Mouse (Mus musculus) retina, postnatal 7 days (tissue): ENCODE measurements around the gene Diaph2.
"Not testable (repeated sequence)": the region's sequence is repeated elsewhere in the genome, so short reads cannot be mapped to it uniquely, and the experiment has no call there.

Source experiments
- DNase-seq: peaks from one replicate; pipeline ENCODE4 v3.0.0-alpha.2; 2012; ENCODE audit warnings: low read depth, low spot score

The Diaph2 gene

GRCm38 (mm10) chrX:129749571-129750061, at the start of gene Diaph2:
TSS of gene Diaph2 (plus strand) at chrX:129749742.
- peak; percentile 46 for DNase-seq

DNA sequence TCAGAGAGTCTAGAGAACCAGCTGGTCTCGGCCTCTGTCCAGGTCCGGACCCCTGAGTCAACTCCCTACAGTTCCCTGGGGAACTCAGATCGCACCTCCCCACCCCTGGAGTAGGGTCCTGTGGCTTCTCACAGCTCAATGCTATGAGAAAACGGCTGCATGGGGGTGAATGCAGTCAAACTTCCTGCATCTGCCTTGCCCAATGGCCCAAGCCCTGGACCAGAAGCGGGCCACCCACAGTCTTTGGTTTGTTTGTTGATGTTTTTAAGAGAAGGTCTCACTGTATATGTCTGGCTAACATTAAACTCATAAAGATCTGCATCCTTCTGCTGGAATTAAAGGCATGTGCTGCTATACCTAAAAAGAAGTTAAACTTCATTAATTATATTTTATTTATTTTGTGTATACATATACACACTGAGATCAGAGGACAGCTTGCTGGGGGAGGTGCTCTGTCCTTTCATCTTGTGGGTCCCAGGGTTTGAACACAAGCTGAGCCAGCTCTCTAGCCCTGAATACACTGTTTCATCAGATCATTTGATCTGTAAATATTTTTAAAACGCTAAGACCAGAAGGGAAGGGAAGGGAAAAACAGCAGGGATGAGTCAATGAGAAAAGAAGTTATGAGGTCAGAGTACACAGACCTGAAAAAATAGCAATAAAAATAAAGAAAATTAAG, 47.8 kb upstream of the Diaph2 start:
- no peak for DNase-seq

DNA sequence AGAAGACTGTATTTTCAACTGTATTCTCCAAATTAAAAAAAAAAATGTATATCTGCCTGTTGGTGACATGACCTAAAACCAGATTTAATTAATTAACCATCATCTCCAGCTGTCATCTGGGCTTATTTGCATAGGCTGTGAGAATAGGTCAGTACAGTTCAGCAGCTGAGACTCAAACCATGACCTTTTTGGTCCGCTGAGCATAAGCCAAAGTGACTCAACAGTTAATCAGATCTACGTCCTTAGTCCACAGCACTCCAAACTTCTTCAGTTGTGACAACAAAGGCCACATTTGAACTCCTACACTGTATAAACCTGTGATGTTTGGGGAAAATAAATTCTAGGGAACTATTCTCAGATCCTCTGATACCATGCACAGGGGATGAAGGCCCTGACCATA, 39.9 kb upstream of the Diaph2 start:
- no peak for DNase-seq

DNA sequence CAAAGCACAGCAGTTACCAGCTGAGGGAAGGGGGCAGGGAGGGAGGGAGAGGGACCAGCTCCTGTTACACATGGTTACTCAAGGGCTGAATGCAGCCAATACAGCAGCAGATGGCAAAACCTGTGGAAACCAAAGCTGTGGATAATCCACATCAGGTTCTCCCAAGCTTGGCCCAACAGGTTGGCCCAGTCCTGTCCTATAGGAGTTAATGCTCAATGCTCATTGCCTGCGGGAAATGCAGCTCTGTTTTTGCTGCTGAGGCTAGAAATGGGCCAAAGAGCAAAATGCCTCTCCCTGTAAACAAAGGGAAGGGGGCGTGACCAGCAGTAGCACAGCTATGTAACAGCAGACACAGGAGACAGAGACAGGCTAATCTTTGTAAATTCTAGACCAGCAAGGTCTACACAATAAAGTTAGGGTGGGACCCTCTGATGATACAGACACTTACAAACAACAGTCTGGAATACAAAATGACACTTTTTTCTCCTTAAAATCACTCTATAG, 20.8 kb upstream of the Diaph2 start:
- DNase-seq, result no peak

GRCm38 (mm10) chrX:129736562-129736961, 13.0 kb upstream of the Diaph2 start:
- DNase-seq, result no peak

GRCm38 (mm10) chrX:129739226-129739625, 10.3 kb upstream of the Diaph2 start:
- DNase-seq, result no peak

GRCm38 (mm10) chrX:129742981-129743380, 6.6 kb upstream of the Diaph2 start:
- DNase-seq, result no peak

DNA sequence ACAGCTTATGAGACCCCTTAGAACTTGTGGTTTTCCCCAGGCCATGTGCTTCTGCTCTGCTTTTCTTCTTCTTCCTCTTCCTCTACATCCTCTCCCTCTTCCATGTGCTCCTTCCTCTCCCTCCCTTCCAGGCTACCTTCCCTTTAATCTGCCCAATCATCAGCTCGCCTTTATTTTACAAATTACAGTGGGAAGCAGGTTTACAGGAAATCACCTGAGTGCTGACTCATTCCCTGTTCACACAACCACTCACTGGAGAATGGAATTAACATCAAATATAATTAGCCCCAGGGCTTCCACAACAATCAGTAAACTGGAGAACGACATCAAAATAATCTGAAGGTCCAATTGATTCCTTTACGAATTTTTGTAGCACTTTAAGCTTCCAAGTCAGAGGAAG, 3.6 kb upstream of the Diaph2 start:
- DNase-seq, result no peak

GRCm38 (mm10) chrX:129749102-129749501, 440 bp upstream of the Diaph2 start:
- no peak for DNase-seq

GRCm38 (mm10) chrX:129750094-129750569, 590 bp downstream of the Diaph2 start:
- DNase-seq, result no peak

DNA sequence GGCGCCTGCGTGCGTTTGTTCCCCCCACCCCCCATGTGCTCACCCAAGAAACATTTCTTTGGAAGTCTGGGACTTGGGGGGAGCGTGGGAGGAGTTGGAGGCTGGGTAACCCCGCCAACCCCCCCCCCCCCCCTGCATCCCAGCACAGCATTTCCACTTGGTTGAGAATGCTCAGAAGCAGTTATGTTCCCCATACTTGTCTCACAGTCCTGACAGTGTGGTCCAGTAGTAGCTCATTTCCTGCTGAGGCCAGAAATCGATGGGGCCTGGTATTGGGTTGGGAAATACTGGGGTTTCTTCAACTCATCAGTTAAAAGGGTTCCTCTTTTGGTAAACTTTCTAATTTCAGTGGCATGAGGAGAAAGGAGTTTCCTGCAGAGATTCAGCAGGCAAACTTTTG, 1.1 kb downstream of the Diaph2 start:
- no peak for DNase-seq

DNA sequence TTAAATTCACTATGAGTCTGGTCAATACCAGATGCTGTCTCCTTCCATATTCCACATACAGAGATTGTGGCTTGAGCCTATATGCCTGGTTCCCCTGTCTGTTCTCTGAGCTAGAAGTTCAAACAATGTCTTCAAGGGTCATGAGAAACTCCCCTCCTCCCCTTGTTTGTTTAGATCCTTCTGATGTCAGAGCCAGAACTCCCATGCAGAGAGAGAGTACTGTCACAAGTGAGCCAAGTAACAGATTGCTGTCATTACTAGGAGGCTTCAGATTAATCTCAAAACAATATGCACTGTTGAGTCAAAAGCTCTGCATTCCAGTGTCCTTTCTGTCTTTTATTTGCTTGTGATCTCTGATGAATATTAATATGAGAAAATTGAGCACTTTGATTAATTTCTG, 7.1 kb downstream of the Diaph2 start:
- no peak for DNase-seq

GRCm38 (mm10) chrX:129762649-129763048, 13.1 kb downstream of the Diaph2 start:
- no peak for DNase-seq

DNA sequence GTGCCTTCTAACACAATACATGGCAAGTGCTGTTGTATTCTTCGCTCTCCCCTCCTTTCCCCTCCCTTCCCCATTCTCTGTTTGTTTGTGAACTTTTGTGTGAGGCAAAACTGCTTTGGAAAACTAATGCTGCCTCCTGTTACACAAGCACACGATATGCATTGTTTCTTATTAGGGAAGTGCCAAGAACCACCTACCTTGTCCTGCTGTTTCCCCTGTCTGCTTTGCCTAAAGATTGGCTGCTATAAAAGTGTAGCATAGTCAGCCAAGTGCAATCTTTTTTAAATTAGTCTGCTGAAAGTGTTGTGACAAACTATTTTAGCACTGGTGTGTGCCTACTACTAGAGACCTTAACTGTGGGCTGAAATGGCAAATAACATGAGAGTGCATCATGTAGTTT, 15.8 kb downstream of the Diaph2 start:
- DNase-seq, result no peak

GRCm38 (mm10) chrX:129766811-129767210, 17.3 kb downstream of the Diaph2 start:
- no peak for DNase-seq

DNA sequence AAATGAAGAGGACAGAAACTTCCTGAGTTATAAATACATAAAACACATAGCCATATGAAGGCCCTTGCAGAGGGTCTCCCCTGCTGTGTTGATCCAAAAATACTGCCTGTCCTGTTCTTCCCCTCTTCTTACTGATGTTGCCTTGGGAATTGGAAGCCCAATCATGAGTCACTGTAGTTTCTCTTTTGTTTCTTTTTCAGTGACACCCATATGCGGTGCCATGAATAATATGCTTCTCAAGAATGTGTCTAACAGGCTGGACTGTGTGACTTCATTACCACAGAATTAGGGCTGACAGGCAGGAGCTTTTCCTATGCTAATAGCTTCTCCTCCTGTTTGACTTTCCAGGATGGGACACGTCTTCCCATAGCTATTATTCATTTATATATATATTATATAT, 21.1 kb downstream of the Diaph2 start:
- DNase-seq, result no peak

DNA sequence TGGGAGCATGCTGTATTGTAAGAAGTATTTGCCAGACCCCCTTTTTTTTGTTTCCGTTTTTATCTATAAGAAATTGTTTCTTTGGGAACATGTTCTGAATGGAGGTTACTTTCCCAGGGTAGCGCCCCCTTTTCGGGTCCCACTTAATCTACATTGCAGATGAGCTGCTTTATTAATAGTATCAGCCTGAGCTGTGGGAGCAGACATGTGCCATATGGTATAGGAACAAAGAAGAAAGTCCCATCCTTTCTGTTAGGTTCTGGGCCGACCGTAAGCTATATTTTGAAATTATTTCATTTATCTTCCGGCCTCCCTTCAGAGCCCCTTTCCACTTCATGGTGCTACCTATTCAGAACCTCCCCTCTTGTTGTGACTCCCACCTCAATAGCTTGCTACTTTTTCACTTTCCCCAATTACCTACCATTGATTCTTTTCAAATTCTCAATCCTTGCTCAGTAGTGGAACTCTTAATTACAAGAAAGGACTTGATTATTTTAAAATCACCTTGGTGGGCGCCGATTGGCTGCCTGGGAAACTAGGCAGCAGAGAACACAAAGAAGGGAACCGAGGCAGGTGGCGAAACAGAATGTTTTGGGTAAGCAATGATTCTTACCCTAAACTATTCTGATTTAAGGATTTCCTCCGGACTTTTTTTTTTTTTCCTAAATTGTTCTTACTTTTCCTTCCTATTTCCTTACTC, 24.2 kb downstream of the Diaph2 start:
- no peak for DNase-seq

GRCm38 (mm10) chrX:129774478-129774877, 24.9 kb downstream of the Diaph2 start:
- DNase-seq, result no peak

DNA sequence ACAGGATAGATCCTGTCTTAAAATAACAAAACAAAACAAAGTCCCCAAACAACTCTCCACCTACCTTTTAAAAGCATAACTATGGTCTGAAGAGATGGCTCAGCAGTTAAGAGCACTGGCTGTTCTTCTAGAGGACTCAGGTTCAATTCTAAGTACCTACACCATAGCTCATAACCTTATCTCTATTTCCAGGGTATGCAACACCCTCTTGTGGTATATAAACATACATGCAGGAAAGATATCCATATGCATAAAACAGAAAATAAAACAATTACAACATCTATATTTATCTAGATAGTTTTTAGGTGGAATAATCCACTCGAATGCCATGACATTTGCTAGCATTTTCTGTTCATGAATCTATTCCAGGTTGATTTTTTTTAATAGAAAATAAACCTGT, 27.2 kb downstream of the Diaph2 start:
- no peak for DNase-seq

DNA sequence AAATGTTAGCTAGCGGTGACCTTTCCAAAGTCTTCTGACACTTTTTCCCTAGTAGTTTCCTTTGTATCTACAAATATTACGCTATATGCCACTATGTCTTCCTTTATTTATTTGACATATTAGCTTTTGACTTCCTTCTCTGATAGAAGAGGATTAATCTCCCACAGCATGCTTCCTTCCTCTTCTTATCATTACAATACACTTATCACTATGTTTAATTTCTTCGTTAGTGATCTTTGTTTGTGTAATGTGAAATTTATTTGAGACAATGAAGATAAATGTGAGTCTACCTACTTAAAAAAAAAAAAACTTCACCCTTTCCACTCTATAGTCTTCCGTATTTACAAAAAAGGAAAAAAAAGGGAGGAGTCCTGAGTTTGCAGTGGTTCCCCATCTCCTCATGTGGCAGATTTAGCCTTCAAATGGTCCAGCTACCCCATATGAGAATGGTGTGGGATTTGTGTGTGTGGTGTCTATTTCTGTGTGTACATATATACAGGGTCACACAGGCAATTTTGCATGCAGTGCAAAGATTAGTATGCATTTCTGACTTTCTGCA, 27.9 kb downstream of the Diaph2 start:
- no peak for DNase-seq

GRCm38 (mm10) chrX:129781844-129782243, 32.3 kb downstream of the Diaph2 start:
- DNase-seq, result no peak

GRCm38 (mm10) chrX:129784062-129784461, 34.5 kb downstream of the Diaph2 start:
- DNase-seq, result no peak

DNA sequence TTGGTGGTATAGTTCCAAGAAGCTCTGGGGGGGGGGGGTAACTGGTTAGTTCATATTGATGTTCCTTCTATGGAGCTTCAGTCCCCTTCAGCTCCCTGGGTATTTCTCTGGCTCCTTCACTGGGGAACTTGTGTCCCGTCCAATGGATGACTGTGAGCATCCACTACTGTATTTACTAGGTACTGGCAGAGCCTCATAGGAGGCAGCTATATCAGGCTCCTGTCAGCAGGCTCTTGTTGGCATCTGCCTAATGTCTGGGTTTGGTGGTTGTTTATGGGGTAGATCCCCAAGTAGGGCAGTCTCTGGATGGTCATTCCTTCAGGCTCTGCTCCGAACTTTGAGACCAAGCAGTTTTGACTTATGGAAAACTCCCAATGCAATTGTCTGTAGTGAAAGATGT, 50.4 kb downstream of the Diaph2 start:
- not testable (repeated sequence) for DNase-seq
